Mouse (Mus musculus) CH12.LX (cell line): ENCODE results near the gene Frmd4a. TPM values are rescaled to one million over a fixed set of nuclear protein-coding genes. Genes with fewer than 3 reads are reported as not detected.

Experiments used
- DNase-seq: peaks from one replicate; pipeline ENCODE4 v3.0.0-alpha.2; 2013; ENCODE audit errors: extremely low read depth
- H3K27ac ChIP-seq: 2 replicates; pipeline ENCODE4 v1.5.1; 2012; ENCODE audit warnings: low read depth, mild to moderate bottlenecking, control low read depth, moderate library complexity; ENCODE audit not compliant: insufficient read depth
- H3K27me3 ChIP-seq: replicated peaks from 2 replicates; pipeline ENCODE3; 2012; ENCODE audit warnings: inconsistent platforms
- H3K36me3 ChIP-seq, 2 experiments: replicated peaks in 1 of 2; 2 replicates each; pipeline versions ENCODE3 to v1.6.1; 2012; ENCODE audit warnings: inconsistent platforms in 1 of 2, low read length in 1 of 2, mild to moderate bottlenecking in 1 of 2, mixed read lengths in 1 of 2, moderate library complexity in 1 of 2; ENCODE audit not compliant: control insufficient read depth in 1 of 2, insufficient read depth in 1 of 2
- H3K4me1 ChIP-seq, 2 experiments: 2 replicates each; pipeline ENCODE4 v1.6.1; 2012; ENCODE audit warnings: inconsistent platforms in 1 of 2, moderate library complexity in 1 of 2; ENCODE audit not compliant: insufficient read depth in 2 of 2, control insufficient read depth in 1 of 2
- H3K4me2 ChIP-seq: 2 replicates; pipeline ENCODE4 v1.6.1; 2012; ENCODE audit warnings: low read depth, mild to moderate bottlenecking, control low read depth; ENCODE audit not compliant: poor library complexity, insufficient read depth, severe bottlenecking
- H3K4me3 ChIP-seq, 3 experiments: fragments of 150-350 bp in 1 of 3; sonication (generic) in 1 of 3; replicated peaks in 1 of 3; 2 replicates each; pipeline versions ENCODE3 to v1.5.1; 2011 to 2012; ENCODE audit warnings: low read depth in 2 of 3, low read length in 2 of 3, mild to moderate bottlenecking in 2 of 3, moderate library complexity in 2 of 3, control low read depth in 1 of 3, improper control_type of control experiment in 1 of 3, inconsistent platforms in 1 of 3, mixed read lengths in 1 of 3; ENCODE audit not compliant: poor library complexity in 1 of 3
- H3K79me2 ChIP-seq: replicated peaks from 2 replicates; pipeline ENCODE4 v1.6.1; 2012; ENCODE audit warnings: mild to moderate bottlenecking, moderate library complexity; ENCODE audit not compliant: control insufficient read depth, poor library complexity, insufficient read depth, severe bottlenecking; ENCODE audit errors: extremely low read depth
- H3K9ac ChIP-seq: 2 replicates; pipeline ENCODE4 v1.6.1; 2012; ENCODE audit warnings: low read depth, mild to moderate bottlenecking, control low read depth, moderate library complexity; ENCODE audit not compliant: insufficient read depth
- H3K9me3 ChIP-seq: replicated peaks from 2 replicates; pipeline ENCODE3; 2012; ENCODE audit warnings: low read length, inconsistent platforms, mixed read lengths
- CTCF ChIP-seq, 2 experiments: IDR thresholded peaks in 1 of 2; conservative IDR thresholded peaks in 1 of 2; 2 replicates each; pipeline ENCODE4 v1.5.1; 2011 to 2012; ENCODE audit warnings: low read depth in 2 of 2, low read length in 2 of 2, improper control_type of control experiment in 1 of 2, inconsistent platforms in 1 of 2, mild to moderate bottlenecking in 1 of 2, moderate library complexity in 1 of 2
- ELF1 ChIP-seq: IDR thresholded peaks from 2 replicates; pipeline ENCODE4 v1.6.1; 2014; ENCODE audit warnings: low read depth, mild to moderate bottlenecking, inconsistent platforms, low read length, improper control_type of control experiment
- EP300 ChIP-seq: IDR thresholded peaks from 2 replicates; pipeline ENCODE4 v1.6.1; 2011; ENCODE audit warnings: low read length, improper control_type of control experiment
- ETS1 ChIP-seq: conservative IDR thresholded peaks from 2 replicates; pipeline ENCODE4 v1.6.1; 2012; ENCODE audit warnings: low read depth, mild to moderate bottlenecking, inconsistent platforms, low read length, improper control_type of control experiment, moderate library complexity
- HCFC1 ChIP-seq: IDR thresholded peaks from 2 replicates; pipeline ENCODE4 v1.6.1; 2012; ENCODE audit warnings: low read depth, mild to moderate bottlenecking, inconsistent platforms, low read length, improper control_type of control experiment
- IRF4 ChIP-seq: IDR thresholded peaks from 2 replicates; pipeline ENCODE4 v1.6.1; 2014; ENCODE audit warnings: low read depth, mild to moderate bottlenecking, inconsistent platforms, low read length, improper control_type of control experiment
- KAT2A ChIP-seq: IDR thresholded peaks from 2 replicates; pipeline ENCODE4 v1.6.1; 2012; ENCODE audit warnings: low read length, improper control_type of control experiment, inconsistent platforms; ENCODE audit not compliant: insufficient replicate concordance
- MAFK ChIP-seq: IDR thresholded peaks from 2 replicates; pipeline ENCODE4 v1.6.1; 2011; ENCODE audit warnings: low read length, improper control_type of control experiment; ENCODE audit not compliant: insufficient replicate concordance
- MAZ ChIP-seq: IDR thresholded peaks from 2 replicates; pipeline ENCODE4 v1.6.1; 2012; ENCODE audit warnings: low read depth, mild to moderate bottlenecking, inconsistent platforms, low read length, improper control_type of control experiment, moderate library complexity
- MEF2A ChIP-seq: IDR thresholded peaks from 2 replicates; pipeline ENCODE4 v1.6.1; 2014; ENCODE audit warnings: low read depth, mild to moderate bottlenecking, inconsistent platforms, low read length, improper control_type of control experiment, borderline replicate concordance
- NELFE ChIP-seq: IDR thresholded peaks from 2 replicates; pipeline ENCODE4 v1.6.1; 2011; ENCODE audit warnings: low read depth, low read length, improper control_type of control experiment
- NRF1 ChIP-seq: IDR thresholded peaks from 2 replicates; pipeline ENCODE4 v1.6.1; 2014; ENCODE audit warnings: low read depth, mild to moderate bottlenecking, inconsistent platforms, low read length, improper control_type of control experiment, moderate library complexity
- POLR2AphosphoS2 ChIP-seq: IDR thresholded peaks from 2 replicates; pipeline ENCODE4 v1.6.1; 2011; ENCODE audit warnings: low read depth, low read length, improper control_type of control experiment
- RAD21 ChIP-seq: IDR thresholded peaks from 2 replicates; pipeline ENCODE4 v1.6.1; 2011; ENCODE audit warnings: low read depth, mild to moderate bottlenecking, low read length, improper control_type of control experiment, moderate library complexity
- RCOR1 ChIP-seq: conservative IDR thresholded peaks from 2 replicates; pipeline ENCODE4 v1.6.1; 2012; ENCODE audit warnings: low read depth, mild to moderate bottlenecking, inconsistent platforms, low read length, improper control_type of control experiment
- SIN3A ChIP-seq: IDR thresholded peaks from 2 replicates; pipeline ENCODE4 v1.6.1; 2012; ENCODE audit warnings: low read length, improper control_type of control experiment, inconsistent platforms
- SMC3 ChIP-seq: IDR thresholded peaks from 2 replicates; pipeline ENCODE4 v1.6.1; 2011; ENCODE audit warnings: low read depth, low read length, improper control_type of control experiment
- UBTF ChIP-seq: IDR thresholded peaks from 2 replicates; pipeline ENCODE4 v1.6.1; 2012; ENCODE audit warnings: low read depth, mild to moderate bottlenecking, inconsistent platforms, low read length, improper control_type of control experiment, moderate library complexity
- USF1 ChIP-seq: IDR thresholded peaks from 2 replicates; pipeline ENCODE4 v1.6.1; 2014; ENCODE audit warnings: low read depth, mild to moderate bottlenecking, inconsistent platforms, low read length, improper control_type of control experiment
- USF2 ChIP-seq: conservative IDR thresholded peaks from 2 replicates; pipeline ENCODE4 v1.6.1; 2011; ENCODE audit warnings: low read depth, low read length, improper control_type of control experiment
- dilution Hi-C: fragments of 300-500 bp; cut with MboI; formaldehyde crosslinking; loops from 2 replicates; pipeline ENCODE4 v1.14.3; 2020; ENCODE audit warnings: low sequenced_read_pairs; ENCODE audit not compliant: extremely low pct_unique_long_range_greater_than_20kb, extremely low pct_ligation_motif_present
- in situ Hi-C: fragments of 300-500 bp; cut with MboI; formaldehyde crosslinking; loops from 3 replicates; pipeline ENCODE4 v1.14.3; 2019; ENCODE audit warnings: low sequenced_read_pairs, low pct_ligation_motif_present, low pct_unique_long_range_greater_than_20kb, mixed read lengths
- polyA plus RNA-seq: library from polyadenylated mRNA; unstranded; fragments of >175 nt; gene quantifications from 2 replicates; pipeline ENCODE4 v1.2.1, GENCODE M21; 2012; ENCODE audit warnings: low read depth; ENCODE audit not compliant: insufficient read length
- total RNA-seq, 2 experiments: library from RNA; depleted of rRNA; stranded (reverse); fragments of 300-350 nt in 1 of 2; fragments of >200 nt in 1 of 2; gene quantifications; 2 replicates each; pipeline ENCODE4 v1.2.3; 2012 to 2014

Gene Frmd4a
- total and polyA plus RNA-seq, 3 experiments: 0.13 to 2.0 (median 0.32) TPM

- TF ChIP-seq RCOR1 (no peak), CTCF (conservative IDR thresholded peaks at IDR 0.05 in 1 of 2, IDR thresholded peaks at IDR 0.05 in 1 of 2; ENCODE audit: low read depth in 2 of 2, low read length in 2 of 2) (no peak), ELF1 (no peak), USF2 (no peak), ETS1 (no peak), MAZ (no peak), KAT2A (no peak), MAFK (no peak)
- dilution Hi-C loops (no loop called here), in situ Hi-C loops (no loop called here)
- H3K27ac ChIP-seq: no peak overlapping the region
- no peak overlapping the region for H3K9ac ChIP-seq
- no peaks in the 10 kb centered on the region for H3K4me1 ChIP-seq
- no peaks in the 10 kb centered on the region for H3K79me2 ChIP-seq
- no peaks in the 10 kb centered on the region for H3K9me3 ChIP-seq
- no peaks in the 10 kb centered on the region for H3K36me3 ChIP-seq
- no peak for DNase-seq
- no peak overlapping the region for H3K4me3 ChIP-seq
- no peak overlapping the region for H3K4me2 ChIP-seq
- H3K27me3 ChIP-seq: no peaks in the 10 kb centered on the region
Measured at GRCm38 (mm10) chr2:4549271-4549670, 531.8 kb downstream of the Frmd4a start.

DNA sequence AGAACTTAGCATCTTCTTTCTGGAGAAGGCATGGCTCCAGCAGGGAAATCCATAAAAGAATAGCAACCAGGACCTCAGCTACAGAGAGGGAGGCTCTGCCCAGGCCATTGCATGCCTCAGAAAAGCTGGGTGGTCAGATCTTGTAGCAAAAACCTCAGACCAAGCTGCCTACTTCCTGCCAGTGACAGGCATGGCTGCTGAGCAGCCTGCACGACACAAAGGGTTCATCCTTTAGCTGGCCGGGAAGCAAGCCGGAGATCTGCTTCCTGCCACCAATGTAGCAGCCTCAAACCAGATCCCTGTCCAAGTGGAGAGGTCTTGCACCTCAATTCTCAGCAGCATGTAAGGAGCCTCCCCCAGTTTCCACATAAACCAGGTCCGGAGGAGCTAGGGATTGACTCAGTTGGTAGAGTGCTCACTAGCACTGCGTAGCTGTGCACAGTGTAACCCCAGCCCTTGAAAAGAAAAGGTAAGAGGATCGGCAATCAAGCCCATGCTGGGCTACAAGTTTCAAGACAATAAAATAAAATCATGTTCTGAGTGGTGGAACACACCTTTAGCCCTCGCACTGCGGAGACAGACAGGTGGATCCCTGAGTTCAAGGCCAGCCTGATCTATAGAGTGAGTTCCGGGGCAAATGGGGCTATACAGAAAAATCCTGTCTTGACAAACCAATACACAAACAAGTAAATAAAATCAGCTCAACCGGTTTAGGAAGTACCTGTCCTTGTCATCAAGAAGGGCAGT is 532.7 kb downstream of the Frmd4a start:
- H3K27ac ChIP-seq: no peak overlapping the region

More for the DNA sequence above, 532.7 kb downstream of the Frmd4a start:
- Histone ChIP-seq H3K27me3 (no peaks in the 10 kb centered on the region), H3K9ac (no peak overlapping the region), H3K4me1 (no peaks in the 10 kb centered on the region), H3K4me2 (no peak overlapping the region), H3K9me3 (no peaks in the 10 kb centered on the region), H3K4me3 (no peak overlapping the region), H3K79me2 (no peaks in the 10 kb centered on the region), H3K36me3 (no peaks in the 10 kb centered on the region)
- TF ChIP-seq HCFC1: no peak
- no peak for TF ChIP-seq USF2
- no peak for TF ChIP-seq IRF4
- no peak for TF ChIP-seq NRF1
- TF ChIP-seq POLR2AphosphoS2: no peak
- no peak for TF ChIP-seq ELF1
- no peak for TF ChIP-seq RCOR1
- TF ChIP-seq EP300: no peak
- no peak for TF ChIP-seq USF1
- no peak for TF ChIP-seq SMC3
- TF ChIP-seq SIN3A: no peak
- no peak for TF ChIP-seq UBTF
- no peak for TF ChIP-seq NELFE
- no peak for TF ChIP-seq RAD21
- no peak for TF ChIP-seq MEF2A
- DNase-seq: no peak
- in situ Hi-C loops (no loop called here), dilution Hi-C loops (no loop called here)
